Mouse (Mus musculus) MEL (cell line): ENCODE results near the gene A330070K13Rik. TPM values are rescaled to one million over a fixed set of nuclear protein-coding genes. Genes with fewer than 3 reads are reported as not detected.

Source experiments
- DNase-seq: peaks from one replicate; pipeline ENCODE4 v3.0.0; 2011; ENCODE audit warnings: low read depth, low spot score
- H3K27ac ChIP-seq: 2 replicates; pipeline ENCODE4 v1.5.1; 2012; ENCODE audit warnings: low read depth, mild to moderate bottlenecking, control low read depth, low read length, moderate library complexity; ENCODE audit not compliant: control insufficient read depth
- H3K27me3 ChIP-seq, 2 experiments: fragments of 150-350 bp in 1 of 2; sonication (generic) in 1 of 2; 2 replicates each; pipeline ENCODE4 v1.6.1; 2012; ENCODE audit warnings: low read length in 2 of 2, mild to moderate bottlenecking in 2 of 2, improper control_type of control experiment in 1 of 2, moderate library complexity in 1 of 2; ENCODE audit not compliant: insufficient read depth in 2 of 2, control insufficient read depth in 1 of 2
- H3K36me3 ChIP-seq, 2 experiments: 2 replicates each; pipeline ENCODE4 v1.6.1; 2012 to 2014; ENCODE audit warnings: low read length in 2 of 2, improper control_type of control experiment in 1 of 2, inconsistent platforms in 1 of 2, mild to moderate bottlenecking in 1 of 2; ENCODE audit not compliant: insufficient read depth in 2 of 2, control insufficient read depth in 1 of 2
- H3K4me1 ChIP-seq, 2 experiments: fragments of 150-350 bp in 1 of 2; sonication (generic) in 1 of 2; 2 replicates each; pipeline ENCODE4 v1.6.1; 2012; ENCODE audit warnings: low read length in 2 of 2, improper control_type of control experiment in 1 of 2, mild to moderate bottlenecking in 1 of 2; ENCODE audit not compliant: insufficient read depth in 2 of 2, control insufficient read depth in 1 of 2
- H3K4me3 ChIP-seq, 2 experiments: fragments of 150-350 bp in 1 of 2; sonication (generic) in 1 of 2; 2 replicates each; pipeline ENCODE4 v1.5.1; 2012; ENCODE audit warnings: low read depth in 2 of 2, low read length in 2 of 2, mild to moderate bottlenecking in 2 of 2, moderate library complexity in 2 of 2, control low read depth in 1 of 2, improper control_type of control experiment in 1 of 2; ENCODE audit not compliant: control insufficient read depth in 1 of 2, insufficient read depth in 1 of 2
- H3K79me2 ChIP-seq: 2 replicates; pipeline ENCODE4 v1.6.1; 2012; ENCODE audit warnings: mild to moderate bottlenecking, low read length, moderate library complexity; ENCODE audit not compliant: control insufficient read depth, poor library complexity, insufficient read depth
- H3K9ac ChIP-seq: 2 replicates; pipeline ENCODE4 v1.6.1; 2012; ENCODE audit warnings: low read depth, mild to moderate bottlenecking, control low read depth, low read length, moderate library complexity; ENCODE audit not compliant: control insufficient read depth, poor library complexity, severe bottlenecking
- H3K9me3 ChIP-seq: fragments of 150-350 bp; sonication (generic); replicated peaks from 2 replicates; pipeline ENCODE4 v1.6.1; 2012; ENCODE audit warnings: mild to moderate bottlenecking, low read length, improper control_type of control experiment, moderate library complexity; ENCODE audit not compliant: insufficient read depth
- BHLHE40 ChIP-seq: IDR thresholded peaks from 2 replicates; pipeline ENCODE4 v1.6.1; 2012; ENCODE audit warnings: low read depth, mild to moderate bottlenecking, inconsistent platforms, low read length, improper control_type of control experiment, borderline replicate concordance
- CHD1 ChIP-seq: IDR thresholded peaks from 2 replicates; pipeline ENCODE4 v1.6.1; 2012; ENCODE audit warnings: low read depth, mild to moderate bottlenecking, inconsistent platforms, low read length, improper control_type of control experiment
- CHD2 ChIP-seq: IDR thresholded peaks from 2 replicates; pipeline ENCODE4 v1.6.1; 2011; ENCODE audit warnings: low read length, improper control_type of control experiment
- CTCF ChIP-seq, 3 experiments: IDR thresholded peaks in 2 of 3; conservative IDR thresholded peaks in 1 of 3; 2 replicates each; pipeline ENCODE4 v1.5.1; 2011 to 2012; ENCODE audit warnings: low read length in 3 of 3, low read depth in 2 of 3, mild to moderate bottlenecking in 2 of 3, improper control_type of control experiment in 1 of 3, inconsistent platforms in 1 of 3, mixed read lengths in 1 of 3, moderate library complexity in 1 of 3; ENCODE audit not compliant: control insufficient read depth in 1 of 3, insufficient read depth in 1 of 3, poor library complexity in 1 of 3, severe bottlenecking in 1 of 3
- E2F4 ChIP-seq: IDR thresholded peaks from 2 replicates; pipeline ENCODE4 v1.6.1; 2011; ENCODE audit warnings: low read depth, low read length, improper control_type of control experiment, borderline replicate concordance
- ELF1 ChIP-seq: IDR thresholded peaks from 2 replicates; pipeline ENCODE4 v1.6.1; 2014; ENCODE audit warnings: low read depth, mild to moderate bottlenecking, inconsistent platforms, low read length, improper control_type of control experiment, moderate library complexity
- EP300 ChIP-seq, 2 experiments: IDR thresholded peaks; 2 replicates each; pipeline ENCODE4 v1.6.1; 2011; ENCODE audit warnings: improper control_type of control experiment in 2 of 2, low read length in 2 of 2, low read depth in 1 of 2, mild to moderate bottlenecking in 1 of 2
- GABPA ChIP-seq: IDR thresholded peaks from 2 replicates; pipeline ENCODE4 v1.6.1; 2012; ENCODE audit warnings: low read depth, mild to moderate bottlenecking, inconsistent platforms, low read length, improper control_type of control experiment, moderate library complexity
- GATA1 ChIP-seq: IDR thresholded peaks from 2 replicates; pipeline ENCODE4 v1.6.1; 2011; ENCODE audit warnings: low read depth, low read length, improper control_type of control experiment
- JUND ChIP-seq: IDR thresholded peaks from 2 replicates; pipeline ENCODE4 v1.6.1; 2011; ENCODE audit warnings: low read depth, mild to moderate bottlenecking, improper control_type of control experiment, low read length
- MAFK ChIP-seq: IDR thresholded peaks from 2 replicates; pipeline ENCODE4 v1.6.1; 2011; ENCODE audit warnings: low read depth, mild to moderate bottlenecking, low read length, improper control_type of control experiment, borderline replicate concordance
- MAX ChIP-seq: IDR thresholded peaks from 2 replicates; pipeline ENCODE4 v1.6.1; 2011; ENCODE audit warnings: low read length, improper control_type of control experiment
- MAZ ChIP-seq: IDR thresholded peaks from 2 replicates; pipeline ENCODE4 v1.6.1; 2012; ENCODE audit warnings: low read depth, mild to moderate bottlenecking, inconsistent platforms, low read length, improper control_type of control experiment
- MEF2A ChIP-seq: IDR thresholded peaks from 2 replicates; pipeline ENCODE4 v1.6.1; 2014; ENCODE audit warnings: low read depth, mild to moderate bottlenecking, inconsistent platforms, low read length, improper control_type of control experiment; ENCODE audit not compliant: poor library complexity, insufficient replicate concordance, severe bottlenecking; ENCODE audit errors: extremely low read depth
- MXI1 ChIP-seq: IDR thresholded peaks from 2 replicates; pipeline ENCODE4 v1.6.1; 2011; ENCODE audit warnings: mild to moderate bottlenecking, low read depth, low read length, improper control_type of control experiment
- MYB ChIP-seq: IDR thresholded peaks from 2 replicates; pipeline ENCODE4 v1.6.1; 2011; ENCODE audit warnings: mild to moderate bottlenecking, low read depth, low read length, improper control_type of control experiment
- NELFE ChIP-seq: IDR thresholded peaks from 2 replicates; pipeline ENCODE4 v1.6.1; 2011; ENCODE audit warnings: low read depth, low read length, improper control_type of control experiment
- NRF1 ChIP-seq: IDR thresholded peaks from 2 replicates; pipeline ENCODE4 v1.6.1; 2014; ENCODE audit warnings: low read depth, mild to moderate bottlenecking, inconsistent platforms, low read length, improper control_type of control experiment, moderate library complexity; ENCODE audit not compliant: poor library complexity, insufficient read depth, severe bottlenecking
- POLR2AphosphoS5 ChIP-seq: IDR thresholded peaks from 2 replicates; pipeline ENCODE4 v1.6.1; 2012; ENCODE audit warnings: low read depth, borderline replicate concordance, mild to moderate bottlenecking, inconsistent platforms, low read length, moderate library complexity, mixed read lengths
- RAD21 ChIP-seq: IDR thresholded peaks from 2 replicates; pipeline ENCODE4 v1.6.1; 2011; ENCODE audit warnings: mild to moderate bottlenecking, low read depth, low read length, improper control_type of control experiment
- RCOR1 ChIP-seq: IDR thresholded peaks from 2 replicates; pipeline ENCODE4 v1.6.1; 2012; ENCODE audit warnings: low read depth, mild to moderate bottlenecking, inconsistent platforms, low read length, improper control_type of control experiment
- SMC3 ChIP-seq: IDR thresholded peaks from 2 replicates; pipeline ENCODE4 v1.6.1; 2011; ENCODE audit warnings: low read depth, low read length, improper control_type of control experiment
- TAL1 ChIP-seq: IDR thresholded peaks from 2 replicates; pipeline ENCODE4 v1.6.1; 2012; ENCODE audit warnings: mild to moderate bottlenecking, inconsistent platforms, low read length, moderate library complexity, mixed read lengths
- TCF12 ChIP-seq: IDR thresholded peaks from 2 replicates; pipeline ENCODE4 v1.6.1; 2014; ENCODE audit warnings: low read depth, mild to moderate bottlenecking, inconsistent platforms, low read length, improper control_type of control experiment, moderate library complexity
- UBTF ChIP-seq: IDR thresholded peaks from 2 replicates; pipeline ENCODE4 v1.6.1; 2012; ENCODE audit warnings: low read depth, mild to moderate bottlenecking, inconsistent platforms, low read length, improper control_type of control experiment, moderate library complexity, borderline replicate concordance; ENCODE audit not compliant: insufficient read depth
- USF2 ChIP-seq, 2 experiments: IDR thresholded peaks; 2 replicates each; pipeline ENCODE4 v1.6.1; 2011 to 2012; ENCODE audit warnings: improper control_type of control experiment in 2 of 2, low read length in 2 of 2, borderline replicate concordance in 1 of 2, inconsistent platforms in 1 of 2, low read depth in 1 of 2, mild to moderate bottlenecking in 1 of 2; ENCODE audit not compliant: insufficient read depth in 1 of 2
- ZC3H11A ChIP-seq: IDR thresholded peaks from 2 replicates; pipeline ENCODE4 v1.6.1; 2012; ENCODE audit warnings: low read depth, mild to moderate bottlenecking, inconsistent platforms, low read length, improper control_type of control experiment
- ZKSCAN1 ChIP-seq: IDR thresholded peaks from 2 replicates; pipeline ENCODE4 v1.6.1; 2012; ENCODE audit warnings: low read depth, mild to moderate bottlenecking, inconsistent platforms, low read length, improper control_type of control experiment, moderate library complexity
- ZNF384 ChIP-seq: IDR thresholded peaks from 2 replicates; pipeline ENCODE4 v1.6.1; 2012; ENCODE audit warnings: low read depth, mild to moderate bottlenecking, inconsistent platforms, low read length, improper control_type of control experiment
- polyA plus RNA-seq, 2 experiments: library from polyadenylated mRNA; stranded (reverse) in 1 of 2; unstranded in 1 of 2; fragments of >175 nt in 1 of 2; fragments of >200 nt in 1 of 2; gene quantifications; 2 replicates each; pipeline versions ENCODE4 v1.2.1 to v1.2.4; 2012; ENCODE audit warnings: low replicate concordance in 2 of 2, low read depth in 1 of 2; ENCODE audit not compliant: insufficient read length in 2 of 2, insufficient read depth in 1 of 2, missing spikeins in 1 of 2
- total RNA-seq: library from RNA; depleted of rRNA; stranded (reverse); fragments of 300-350 nt; gene quantifications from 2 replicates; pipeline ENCODE4 v1.2.3, GENCODE M21; 2012

A330070K13Rik gene
- total and polyA plus RNA-seq, 3 experiments, result not detected

GRCm38 (mm10) chr5:130335462-130335861 is 49.0 kb downstream of the A330070K13Rik start:
- Histone ChIP-seq H3K27ac (no peak overlapping the region), H3K79me2 (no peaks in the 10 kb centered on the region), H3K27me3 (no peaks in the 10 kb centered on the region), H3K4me3 (no peak overlapping the region), H3K36me3 (peaks cover 0 to 2% of the 10 kb centered on the region in 2 experiments; a peak in 2 of 4 replicates), H3K9me3 (no peaks in the 10 kb centered on the region), H3K9ac (no peak overlapping the region), H3K4me1 (no peaks in the 10 kb centered on the region)
- peak; percentile 28 for DNase-seq
- TF ChIP-seq GABPA (no peak), ZKSCAN1 (no peak), UBTF (no peak), GATA1 (no peak), BHLHE40 (no peak), CTCF (IDR thresholded peaks at IDR 0.05 in 2 of 3, conservative IDR thresholded peaks at IDR 0.05 in 1 of 3; ENCODE audit: control insufficient read depth in 1 of 3, insufficient read depth in 1 of 3, low read depth in 2 of 3, low read length in 3 of 3, poor library complexity in 1 of 3, severe bottlenecking in 1 of 3) (peak in 2 of 3 experiments; percentile 15 to 21; a peak in 2 of 6 replicates)

- peaks cover 2 to 3% of the 10 kb centered on the region in 2 experiments; a peak in 3 of 4 replicates for H3K36me3 ChIP-seq
Observed at GRCm38 (mm10) chr5:130333971-130334370, 50.5 kb downstream of the A330070K13Rik start.

GRCm38 (mm10) chr5:130333566-130333965 is 50.9 kb downstream of the A330070K13Rik start:
- DNase-seq, result no peak
- H3K27me3 ChIP-seq, result no peaks in the 10 kb centered on the region
- no peak overlapping the region for H3K27ac ChIP-seq
- H3K36me3 ChIP-seq, result peaks cover 2 to 3% of the 10 kb centered on the region in 2 experiments; a peak in 3 of 4 replicates
- no peak overlapping the region for H3K9ac ChIP-seq
- H3K4me1 ChIP-seq, result no peaks in the 10 kb centered on the region
- H3K4me3 ChIP-seq, result no peak overlapping the region
- H3K79me2 ChIP-seq, result no peaks in the 10 kb centered on the region
- no peaks in the 10 kb centered on the region for H3K9me3 ChIP-seq
- TF ChIP-seq E2F4 (no peak), POLR2AphosphoS5 (no peak), NELFE (no peak), TCF12 (no peak), JUND (no peak), MXI1 (no peak), RCOR1 (no peak), MAFK (no peak), CHD1 (no peak), UBTF (no peak), MEF2A (no peak), GATA1 (no peak), BHLHE40 (no peak), ZNF384 (no peak), MAX (no peak), ELF1 (no peak), EP300 (IDR thresholded peaks at IDR 0.05; ENCODE audit: low read depth in 1 of 2, low read length in 2 of 2) (no peak)

More at GRCm38 (mm10) chr5:130333971-130334370, 50.5 kb downstream of the A330070K13Rik start:
- no peaks in the 10 kb centered on the region for H3K27me3 ChIP-seq
- H3K27ac ChIP-seq, result no peak overlapping the region
- H3K9me3 ChIP-seq, result no peaks in the 10 kb centered on the region
- TF ChIP-seq RAD21, result no peak
- TF ChIP-seq TCF12, result no peak
- TF ChIP-seq ZC3H11A, result no peak
- TF ChIP-seq CHD2, result no peak
- no peak for TF ChIP-seq E2F4
- no peak for TF ChIP-seq MYB
- TF ChIP-seq TAL1, result no peak
- TF ChIP-seq MAZ, result no peak
- no peak for TF ChIP-seq RCOR1
- no peak for TF ChIP-seq NRF1
- no peak for TF ChIP-seq SMC3
- TF ChIP-seq ELF1, result no peak
- TF ChIP-seq MXI1, result no peak
- no peak for TF ChIP-seq USF2 (IDR thresholded peaks at IDR 0.05; ENCODE audit: borderline replicate concordance in 1 of 2, insufficient read depth in 1 of 2, low read depth in 1 of 2, low read length in 2 of 2)
- TF ChIP-seq, all 39 proteins: peak for 0
- no peak for DNase-seq
- Histone ChIP-seq H3K4me3 (no peak overlapping the region), H3K4me1 (no peaks in the 10 kb centered on the region), H3K79me2 (no peaks in the 10 kb centered on the region), H3K9ac (no peak overlapping the region)
